Mouse (Mus musculus) embryonic fibroblast, embryonic 13.5 days (primary cell): Measurements from ENCODE around the gene Tada1.

Source experiments
- CTCF ChIP-seq: IDR thresholded peaks from 2 replicates; pipeline ENCODE4 v1.5.1; 2011; ENCODE audit warnings: mild to moderate bottlenecking, control low read depth, low read length, moderate library complexity, borderline replicate concordance; ENCODE audit not compliant: insufficient read depth
- POLR2A ChIP-seq: IDR thresholded peaks from 2 replicates; pipeline ENCODE4 v1.6.1; 2011; ENCODE audit warnings: low read depth, mild to moderate bottlenecking, control low read depth, low read length, moderate library complexity

DNA sequence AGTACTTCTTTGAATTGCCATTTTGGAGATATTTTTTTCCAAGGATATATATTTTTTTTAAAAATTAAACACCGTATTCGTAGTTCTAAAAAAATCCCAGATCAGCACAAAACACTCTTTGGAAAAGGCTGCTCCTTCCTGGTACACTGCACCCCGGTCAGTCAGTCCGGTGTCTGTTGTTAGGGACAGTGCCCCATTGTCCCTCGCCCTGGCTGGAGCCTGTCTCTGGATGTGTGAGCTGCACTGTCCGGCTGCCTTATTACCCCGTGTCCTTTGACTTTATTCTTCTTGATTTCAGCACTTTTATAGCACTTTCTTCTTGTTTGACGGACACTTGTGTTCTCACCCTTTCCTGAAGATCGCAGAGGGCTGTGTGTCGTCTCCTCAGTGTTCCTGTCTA lies 5.7 kb downstream of the Tada1 start:
- TF ChIP-seq CTCF: no peak
- TF ChIP-seq POLR2A: no peak
